Mouse (Mus musculus) layer of hippocampus, postnatal 10 days (tissue): ENCODE measurements around the gene Trim50. TPM values are rescaled to one million over a fixed set of nuclear protein-coding genes. Genes with fewer than 3 reads are reported as not detected.

ENCODE experiments used
- DNase-seq, 2 experiments: peaks; one replicate each; pipeline ENCODE4 v3.0.0; 2021; ENCODE audit warnings: low spot score in 2 of 2
- long read RNA-seq: library from polyadenylated mRNA; stranded (forward); transcript quantifications from one replicate; pipeline ENCODE4 v2.0.0, GENCODE M21; 2023
- total RNA-seq, 2 experiments: library from RNA; stranded (reverse); gene quantifications; 2 replicates each; pipeline ENCODE4 v1.2.3; 2021

Trim50 gene
- under 1 TPM in 1 of 2 experiments, not detected in 1; 0.22 TPM for total RNA-seq
- long read RNA-seq: 0 reads

- no peak for DNase-seq
Observed at GRCm38 (mm10) chr5:135352995-135353394, at the start of gene Trim50. Gene Trim50 (plus strand): TSS chr5:135353295.

- DNase-seq: no peak
Observed at GRCm38 (mm10) chr5:135306321-135306965, 46.7 kb upstream of the Trim50 start.

GRCm38 (mm10) chr5:135316177-135316576, 36.9 kb upstream of the Trim50 start:
- no peak for DNase-seq

- peak in 1 of 2 experiments; percentile 15 for DNase-seq
Observed at GRCm38 (mm10) chr5:135319856-135320255, 33.2 kb upstream of the Trim50 start.

- DNase-seq: no peak
Observed at GRCm38 (mm10) chr5:135322197-135322596, 30.9 kb upstream of the Trim50 start.

- no peak for DNase-seq
Observed at GRCm38 (mm10) chr5:135326121-135326659, 26.9 kb upstream of the Trim50 start.

- DNase-seq: no peak
Observed at GRCm38 (mm10) chr5:135329471-135329870, 23.6 kb upstream of the Trim50 start.

GRCm38 (mm10) chr5:135330201-135330600, 22.9 kb upstream of the Trim50 start:
- DNase-seq: no peak

- DNase-seq: no peak
Observed at GRCm38 (mm10) chr5:135331161-135331560, 21.9 kb upstream of the Trim50 start.

- DNase-seq: no peak
Observed at GRCm38 (mm10) chr5:135337575-135337974, 15.5 kb upstream of the Trim50 start.

GRCm38 (mm10) chr5:135345989-135346388, 7.1 kb upstream of the Trim50 start:
- DNase-seq: no peak

- DNase-seq: no peak
Observed at GRCm38 (mm10) chr5:135346430-135346829, 6.7 kb upstream of the Trim50 start.

GRCm38 (mm10) chr5:135347511-135348011, 5.5 kb upstream of the Trim50 start:
- DNase-seq: no peak

- DNase-seq: no peak
Observed at GRCm38 (mm10) chr5:135349862-135350261, 3.2 kb upstream of the Trim50 start, which contains the start of gene Fkbp6. Gene Fkbp6 (minus strand): TSS chr5:135350044.

- no peak for DNase-seq
Observed at GRCm38 (mm10) chr5:135351606-135352005, 1.5 kb upstream of the Trim50 start.

- DNase-seq: no peak
Observed at GRCm38 (mm10) chr5:135353564-135353963, 469 bp downstream of the Trim50 start.

- no peak for DNase-seq
Observed at GRCm38 (mm10) chr5:135356090-135356489, 3.0 kb downstream of the Trim50 start.

GRCm38 (mm10) chr5:135357556-135357955, 4.5 kb downstream of the Trim50 start:
- DNase-seq: no peak

- DNase-seq: no peak
Observed at GRCm38 (mm10) chr5:135359772-135360171, 6.7 kb downstream of the Trim50 start.

GRCm38 (mm10) chr5:135362572-135362971, 9.5 kb downstream of the Trim50 start:
- DNase-seq: no peak

- no peak for DNase-seq
Observed at GRCm38 (mm10) chr5:135363540-135363939, 10.4 kb downstream of the Trim50 start.

GRCm38 (mm10) chr5:135367841-135368240, 14.7 kb downstream of the Trim50 start:
- no peak for DNase-seq

GRCm38 (mm10) chr5:135368312-135368711, 15.2 kb downstream of the Trim50 start:
- DNase-seq: no peak
